Mouse (Mus musculus): ENCODE results near the gene Acsf3.

DNA sequence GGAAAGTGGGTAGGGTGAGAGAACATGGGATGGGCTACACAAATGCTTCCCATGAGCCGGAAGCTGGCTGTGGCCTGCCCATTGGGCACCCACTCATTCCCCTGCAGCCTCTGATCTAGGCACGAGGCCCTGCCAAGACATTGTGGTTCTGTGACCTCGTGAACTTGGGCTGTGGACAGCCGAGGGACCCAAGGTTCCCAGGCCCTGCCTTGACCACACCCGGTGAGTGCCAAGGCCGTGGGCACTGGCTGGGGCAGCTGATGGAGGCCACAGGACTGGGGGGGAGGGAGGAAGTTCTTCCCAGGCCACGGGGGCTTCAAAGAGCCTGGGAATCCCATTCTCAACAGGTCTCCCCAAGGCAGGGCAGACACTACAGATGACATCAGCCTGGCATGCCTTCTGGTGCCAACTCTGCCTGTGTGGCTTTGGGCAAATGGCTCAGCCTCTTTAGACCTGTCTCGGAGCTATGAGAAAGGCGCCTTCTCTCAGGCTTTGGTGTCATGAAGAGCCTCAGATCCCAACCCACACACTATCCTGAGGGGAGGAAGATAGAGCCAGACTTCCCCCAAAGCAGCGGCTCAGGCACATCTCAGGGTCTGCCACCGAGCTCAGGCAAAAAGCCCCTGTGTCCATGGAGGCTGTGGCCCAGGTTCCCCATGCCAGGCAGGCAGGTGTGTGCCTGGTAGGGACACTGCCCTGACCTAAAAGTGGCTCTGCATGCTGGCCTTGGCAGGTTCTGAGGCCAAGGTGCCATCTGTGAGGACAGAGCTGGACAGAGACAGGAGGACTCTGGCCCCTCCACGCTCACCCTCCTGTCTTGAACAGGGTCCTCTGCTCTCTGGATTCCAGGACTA lies 76.6 kb downstream of the Acsf3 start:
- no peak for TF ChIP-seq CTCF (IDR thresholded peaks at IDR 0.05; ENCODE audit: low read depth, low read length)
- no peak for TF ChIP-seq GATA1 (IDR thresholded peaks at IDR 0.05; ENCODE audit: borderline replicate concordance, low read length)
- no peak for TF ChIP-seq POLR2AphosphoS5 (IDR thresholded peaks at IDR 0.05; ENCODE audit: insufficient replicate concordance, low read depth, low read length)
- TF ChIP-seq TAL1 (conservative IDR thresholded peaks at IDR 0.05; ENCODE audit: low read depth, low read length): no peak
- no peak for TF ChIP-seq GATA2 (IDR thresholded peaks at IDR 0.05; ENCODE audit: borderline replicate concordance, low read depth, low read length)

Data from G1E (cell line).